Mouse (Mus musculus): Measurements from ENCODE around the gene Neurod1. TPM values are rescaled to one million over a fixed set of nuclear protein-coding genes. Genes with fewer than 3 reads are reported as not detected.

Neurod1 gene
- polyA plus RNA-seq, 1 experiment, result 0.55 TPM

DNA sequence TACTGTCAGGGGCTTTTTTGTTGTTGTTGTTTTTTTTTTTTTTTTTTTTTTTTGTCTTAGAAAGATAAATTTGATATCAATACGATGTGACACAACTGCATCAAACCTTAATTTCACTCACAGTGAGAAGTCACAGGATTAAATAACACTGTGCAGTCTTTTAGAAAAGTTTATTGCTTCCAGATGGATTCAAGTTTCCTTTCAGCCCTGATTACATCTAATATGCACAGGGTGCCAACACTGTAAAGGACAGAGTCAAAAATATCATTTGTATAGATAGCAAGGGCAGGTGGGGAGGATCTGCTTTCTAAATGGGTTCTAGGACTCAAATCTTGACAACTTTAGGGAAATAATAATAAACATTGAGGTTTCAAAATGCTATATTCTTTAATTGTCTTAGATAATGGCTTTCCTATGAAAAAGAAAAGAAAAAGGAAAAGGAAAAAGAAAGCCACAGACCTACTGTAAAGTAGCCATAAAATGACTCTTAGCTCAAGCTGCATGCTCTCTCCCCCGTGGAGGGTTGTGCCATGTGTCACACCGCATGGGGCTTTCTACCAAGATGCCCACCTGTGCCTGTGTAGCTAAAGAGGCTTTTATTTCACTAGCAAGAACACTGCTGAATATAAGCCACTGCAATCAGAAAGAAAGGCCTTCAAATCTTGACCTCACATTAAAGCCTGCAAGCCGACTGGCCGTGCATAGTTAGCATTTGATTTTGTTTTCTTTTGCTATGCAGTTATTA is 50.7 kb downstream of the Neurod1 start:
- TF ChIP-seq POLR2A (IDR thresholded peaks at IDR 0.05; ENCODE audit: borderline replicate concordance, control insufficient read depth, low read depth, low read length), result no peak
- H3K4me3 ChIP-seq (replicated peaks; ENCODE audit: control insufficient read depth, low read depth, low read length), result no peak overlapping the region
- 75% methylated on average over 5 of the region's 5 CpGs for WGBS
- H3K4me1 ChIP-seq (ENCODE audit: control insufficient read depth, insufficient read depth, low read length), result no peaks in the 10 kb centered on the region
- H3K27ac ChIP-seq (ENCODE audit: control insufficient read depth, insufficient read depth, low read depth, low read length, poor library complexity), result no peak overlapping the region

Other genes starting within 250 kb of the Neurod1 start
- gene Itga4, start 201.3 kb downstream of the Neurod1 start, polyA plus RNA-seq (2011; ENCODE audit: insufficient read depth, insufficient read length, low replicate concordance, missing spikeins), result 20.3 and 26.9 TPM in 2 replicates
- 7.3 and 22.0 TPM in 2 replicates for gene Cerkl, start within 50 bp of the Neurod1 start, polyA plus RNA-seq (2011; ENCODE audit: insufficient read depth, insufficient read length, low replicate concordance, missing spikeins)
- gene Itprid2, start 178.6 kb upstream of the Neurod1 start, polyA plus RNA-seq (2011; ENCODE audit: insufficient read depth, insufficient read length, low replicate concordance, missing spikeins), result 1.7 and 8.2 TPM in 2 replicates

Data from bone marrow, adult 2 months (tissue).